Mouse (Mus musculus) embryo, embryonic 9.5 days (tissue): ENCODE results near the gene Igf1r.
A peak's percentile ranks its signal among the peaks of the same experiment; 100 is the strongest.

Source experiments
- DNase-seq: peaks from one replicate; pipeline ENCODE4 v3.0.0-alpha.2; 2017; ENCODE audit errors: extremely low spot score

The Igf1r gene

GRCm38 (mm10) chr7:68119605-68120004 lies 167.0 kb downstream of the Igf1r start:
- no peak for DNase-seq

GRCm38 (mm10) chr7:68122418-68122817 lies 169.8 kb downstream of the Igf1r start:
- no peak for DNase-seq

GRCm38 (mm10) chr7:68125347-68125746 lies 172.7 kb downstream of the Igf1r start:
- no peak for DNase-seq

- DNase-seq: no peak
These were observed 175.2 kb downstream of the Igf1r start for GRCm38 (mm10) chr7:68127799-68128261.

GRCm38 (mm10) chr7:68128271-68128674 lies 175.6 kb downstream of the Igf1r start:
- DNase-seq: no peak

GRCm38 (mm10) chr7:68129077-68129511 lies 176.5 kb downstream of the Igf1r start:
- peak; percentile 94 for DNase-seq

- peak; percentile 83 for DNase-seq
These were observed 177.1 kb downstream of the Igf1r start for GRCm38 (mm10) chr7:68129546-68130253.

GRCm38 (mm10) chr7:68130950-68131580 lies 178.4 kb downstream of the Igf1r start:
- DNase-seq: no peak

- no peak for DNase-seq
These were observed 181.1 kb downstream of the Igf1r start for GRCm38 (mm10) chr7:68133679-68134078.

- no peak for DNase-seq
These were observed 182.3 kb downstream of the Igf1r start for GRCm38 (mm10) chr7:68134948-68135347.

GRCm38 (mm10) chr7:68136056-68136455 lies 183.4 kb downstream of the Igf1r start:
- no peak for DNase-seq

- DNase-seq: no peak
These were observed 186.8 kb downstream of the Igf1r start for GRCm38 (mm10) chr7:68139384-68139783.

- no peak for DNase-seq
These were observed 187.6 kb downstream of the Igf1r start for GRCm38 (mm10) chr7:68140041-68140807.

GRCm38 (mm10) chr7:68144266-68144665 lies 191.6 kb downstream of the Igf1r start:
- DNase-seq: no peak

- no peak for DNase-seq
These were observed 195.8 kb downstream of the Igf1r start for GRCm38 (mm10) chr7:68148297-68149048.

GRCm38 (mm10) chr7:68151892-68152291 lies 199.3 kb downstream of the Igf1r start:
- no peak for DNase-seq

- no peak for DNase-seq
These were observed 199.8 kb downstream of the Igf1r start for GRCm38 (mm10) chr7:68152458-68152857.

GRCm38 (mm10) chr7:68153269-68153668 lies 200.6 kb downstream of the Igf1r start:
- no peak for DNase-seq

GRCm38 (mm10) chr7:68154588-68154987 lies 202.0 kb downstream of the Igf1r start:
- no peak for DNase-seq

- DNase-seq: no peak
These were observed 207.6 kb downstream of the Igf1r start for GRCm38 (mm10) chr7:68160094-68160791.

GRCm38 (mm10) chr7:68164074-68164473 lies 211.4 kb downstream of the Igf1r start:
- DNase-seq: no peak
